Mouse (Mus musculus) lung, postnatal 0 days (tissue): ENCODE results near the gene Coro2a. TPM values are rescaled to one million over a fixed set of nuclear protein-coding genes. Genes with fewer than 3 reads are reported as not detected.
A peak's percentile ranks its signal among the peaks of the same experiment; 100 is the strongest.

Experiments
- ATAC-seq: fragments of 200-750 bp; cut with Nextera tagmentation; 2 replicates; pipeline ENCODE4 v1.8.0; 2017; ENCODE audit warnings: moderate library complexity
- DNase-seq: peaks from one replicate; pipeline ENCODE4 v3.0.0-alpha.2; 2016; ENCODE audit warnings: low spot score
- H3K27ac ChIP-seq: fragments of 300-500 bp; sonication (generic); 2 replicates; pipeline ENCODE4 v1.5.1; 2014; ENCODE audit warnings: antibody characterized with exemption, mild to moderate bottlenecking, low read length, mixed read lengths
- H3K27me3 ChIP-seq: fragments of 300-500 bp; sonication (generic); replicated peaks from 2 replicates; pipeline ENCODE4 v1.6.1; 2014; ENCODE audit warnings: low read length, mixed read lengths; ENCODE audit not compliant: insufficient read depth
- H3K36me3 ChIP-seq: fragments of 300-500 bp; sonication (generic); 2 replicates; pipeline ENCODE4 v1.6.1; 2014; ENCODE audit warnings: low read length, mixed read lengths; ENCODE audit not compliant: insufficient read depth
- H3K4me1 ChIP-seq: fragments of 300-500 bp; sonication (generic); 2 replicates; pipeline ENCODE4 v1.6.1; 2014; ENCODE audit warnings: antibody characterized with exemption, low read depth, low read length, mixed read lengths; ENCODE audit not compliant: insufficient read depth
- H3K4me2 ChIP-seq: fragments of 300-500 bp; sonication (generic); replicated peaks from 2 replicates; pipeline ENCODE4 v1.6.1; 2014; ENCODE audit warnings: low read depth, mild to moderate bottlenecking, low read length, moderate library complexity, mixed read lengths
- H3K4me3 ChIP-seq: fragments of 300-500 bp; sonication (generic); 2 replicates; pipeline ENCODE4 v1.5.1; 2014; ENCODE audit warnings: low read depth, low read length
- H3K9ac ChIP-seq: fragments of 300-500 bp; sonication (generic); replicated peaks from 2 replicates; pipeline ENCODE4 v1.6.1; 2014; ENCODE audit warnings: low read depth, mild to moderate bottlenecking
- H3K9me3 ChIP-seq: fragments of 300-500 bp; sonication (generic); 2 replicates; pipeline ENCODE4 v1.6.1; 2016; ENCODE audit warnings: low read length, mixed read lengths
- CTCF ChIP-seq: IDR thresholded peaks from 2 replicates; pipeline ENCODE4 v1.5.1; 2016; ENCODE audit warnings: antibody characterized with exemption, mild to moderate bottlenecking
- EP300 ChIP-seq: IDR thresholded peaks from 2 replicates; pipeline ENCODE4 v1.6.1; 2016; ENCODE audit warnings: antibody characterized with exemption, mild to moderate bottlenecking, control low read depth
- WGBS: fragments of 180-500 bp; shearing (Covaris S2); extraction: QIAGEN DNeasy Blood & Tissue Kit; methylation state at CpG from one replicate; pipeline ENCODE4 v1.1.7; 2014; 5-methylcytosine and 5-hydroxymethylcytosine counted together
- polyA plus RNA-seq: library from polyadenylated mRNA; unstranded; fragments of >200 nt; fragmentation: Nextera tagmentation; extraction: Ambion mirVana; gene quantifications from 2 replicates; pipeline ENCODE4 v1.2.1, GENCODE M21; 2015

Coro2a gene
- polyA plus RNA-seq, 1 experiment from 2014 or later = 2.3 TPM

GRCm38 (mm10) chr4:46555762-46556161, 46.2 kb downstream of the Coro2a start:
- H3K36me3 ChIP-seq = no peaks in the 10 kb centered on the region
- no peak overlapping the region for H3K9ac ChIP-seq
- 72% methylated on average over 9 of the region's 9 CpGs for WGBS
- no peaks in the 10 kb centered on the region for H3K27me3 ChIP-seq
- H3K9me3 ChIP-seq = no peaks in the 10 kb centered on the region
- H3K4me2 ChIP-seq = no peak overlapping the region
- H3K4me3 ChIP-seq = no peak overlapping the region
- TF ChIP-seq CTCF = no peak
- TF ChIP-seq EP300 = no peak
- peak; percentile 68 for DNase-seq
- 0 out of 2 replicates have a peak, but pooled peaks cover 5% of the 10 kb centered on the region for H3K4me1 ChIP-seq
- H3K27ac ChIP-seq = no peak overlapping the region
- peak; percentile 52 for ATAC-seq

- 77% methylated on average over 10 of the region's 10 CpGs for WGBS
- Histone ChIP-seq H3K27ac (peak overlapping the region; percentile 58), H3K36me3 (no peaks in the 10 kb centered on the region), H3K4me3 (no peak overlapping the region), H3K9me3 (no peaks in the 10 kb centered on the region), H3K4me1 (0 out of 2 replicates have a peak, but pooled peaks cover 5% of the 10 kb centered on the region), H3K4me2 (no peak overlapping the region), H3K9ac (no peak overlapping the region), H3K27me3 (no peaks in the 10 kb centered on the region)
- ATAC-seq = peak; percentile 52
- DNase-seq = peak; percentile 37
- TF ChIP-seq EP300 (no peak), CTCF (no peak)
These were observed 47.5 kb downstream of the Coro2a start for GRCm38 (mm10) chr4:46554295-46555069.

GRCm38 (mm10) chr4:46553864-46554263, 48.1 kb downstream of the Coro2a start:
- H3K36me3 ChIP-seq = no peaks in the 10 kb centered on the region
- WGBS = 22% methylated on average over 1 of the region's 1 CpGs
- H3K4me1 ChIP-seq = 0 out of 2 replicates have a peak, but pooled peaks cover 5% of the 10 kb centered on the region
- H3K4me3 ChIP-seq = no peak overlapping the region
- H3K27ac ChIP-seq = peak overlapping the region; percentile 58
- peak; percentile 88 for DNase-seq
- no peak for TF ChIP-seq CTCF
- TF ChIP-seq EP300 = no peak; the same call in 1 of the 2 replicates
- H3K4me2 ChIP-seq = no peak overlapping the region
- no peaks in the 10 kb centered on the region for H3K27me3 ChIP-seq
- H3K9ac ChIP-seq = no peak overlapping the region
- ATAC-seq = peak; percentile 72
- no peaks in the 10 kb centered on the region for H3K9me3 ChIP-seq

- H3K4me3 ChIP-seq = no peak overlapping the region
- no peak for TF ChIP-seq CTCF
- no peak for TF ChIP-seq EP300
- no peaks in the 10 kb centered on the region for H3K36me3 ChIP-seq
- WGBS = 49% methylated on average over 8 of the region's 8 CpGs
- no peaks in the 10 kb centered on the region for H3K27me3 ChIP-seq
- no peak for DNase-seq
- ATAC-seq = no peak
- no peak overlapping the region for H3K27ac ChIP-seq
- no peaks in the 10 kb centered on the region for H3K9me3 ChIP-seq
- no peak overlapping the region for H3K4me2 ChIP-seq
- 0 out of 2 replicates have a peak, but pooled peaks cover 5% of the 10 kb centered on the region for H3K4me1 ChIP-seq
- H3K9ac ChIP-seq = no peak overlapping the region
These were observed 51.6 kb downstream of the Coro2a start for GRCm38 (mm10) chr4:46550406-46550805.

- H3K9me3 ChIP-seq = no peaks in the 10 kb centered on the region
- 0 out of 2 replicates have a peak, but pooled peaks cover 5% of the 10 kb centered on the region for H3K4me1 ChIP-seq
- TF ChIP-seq EP300 (no peak), CTCF (no peak)
- H3K4me2 ChIP-seq = no peak overlapping the region
- H3K27me3 ChIP-seq = no peaks in the 10 kb centered on the region
- no peak overlapping the region for H3K9ac ChIP-seq
- no peaks in the 10 kb centered on the region for H3K36me3 ChIP-seq
- no peak overlapping the region for H3K27ac ChIP-seq
- WGBS = 79% methylated on average over 9 of the region's 10 CpGs
- H3K4me3 ChIP-seq = no peak overlapping the region
- ATAC-seq (no peak), DNase-seq (no peak)
These were observed 52.0 kb downstream of the Coro2a start for GRCm38 (mm10) chr4:46549979-46550378.

DNA sequence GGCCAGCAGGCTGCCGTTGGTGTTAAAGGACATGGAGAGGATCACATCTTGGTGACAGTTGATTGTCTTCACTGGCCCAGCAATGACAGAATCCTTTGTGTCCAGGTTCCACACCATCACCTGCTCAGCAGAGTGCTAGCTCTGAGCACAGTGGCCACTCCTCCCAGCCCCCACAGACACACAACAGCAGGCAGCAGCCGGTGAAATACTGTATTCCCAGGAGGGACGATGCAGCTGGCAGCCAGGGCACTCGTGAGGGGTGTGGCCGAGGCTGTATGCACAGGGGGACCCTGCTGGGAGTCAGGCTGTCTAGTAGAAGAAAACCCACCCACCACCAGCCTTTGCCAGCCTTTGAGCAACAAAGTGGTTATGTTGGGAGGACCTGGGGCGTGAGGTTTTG, 55.3 kb downstream of the Coro2a start:
- no peaks in the 10 kb centered on the region for H3K27me3 ChIP-seq
- H3K4me3 ChIP-seq = no peak overlapping the region
- no peak for ATAC-seq
- no peaks in the 10 kb centered on the region for H3K9me3 ChIP-seq
- DNase-seq = no peak
- H3K27ac ChIP-seq = no peak overlapping the region
- no peaks in the 10 kb centered on the region for H3K36me3 ChIP-seq
- no peak overlapping the region for H3K9ac ChIP-seq
- TF ChIP-seq EP300 (no peak), CTCF (no peak)
- 47% methylated on average over 6 of the region's 6 CpGs for WGBS
- H3K4me1 ChIP-seq = no peaks in the 10 kb centered on the region
- no peak overlapping the region for H3K4me2 ChIP-seq
